Mouse (Mus musculus): Measurements from ENCODE around the gene Duoxa1.

GRCm38 (mm10) chr2:122286137-122286536 lies 27.4 kb downstream of the Duoxa1 start:
- TF ChIP-seq CTCF (IDR thresholded peaks at IDR 0.05) (no peak), POLR2A (IDR thresholded peaks at IDR 0.05; ENCODE audit: insufficient read depth, low read depth, low read length) (no peak)
